Mouse (Mus musculus): ENCODE measurements around the gene Hs3st5.

GRCm38 (mm10) chr10:36484728-36485300 lies 21.8 kb upstream of the Hs3st5 start:
- no peak for TF ChIP-seq POLR2A (IDR thresholded peaks at IDR 0.05; ENCODE audit: extremely low read depth, insufficient read depth, low read length)
- TF ChIP-seq CTCF (IDR thresholded peaks at IDR 0.05; ENCODE audit: extremely low read depth, insufficient read depth, low read length): no peak

All from cortical plate, adult 2 months (tissue).